Mouse (Mus musculus): Measurements from ENCODE around the gene Cdh4. TPM values are rescaled to one million over a fixed set of nuclear protein-coding genes. Genes with fewer than 3 reads are reported as not detected.

The Cdh4 gene
- total RNA-seq, 1 experiment, result 1.9 TPM

DNA sequence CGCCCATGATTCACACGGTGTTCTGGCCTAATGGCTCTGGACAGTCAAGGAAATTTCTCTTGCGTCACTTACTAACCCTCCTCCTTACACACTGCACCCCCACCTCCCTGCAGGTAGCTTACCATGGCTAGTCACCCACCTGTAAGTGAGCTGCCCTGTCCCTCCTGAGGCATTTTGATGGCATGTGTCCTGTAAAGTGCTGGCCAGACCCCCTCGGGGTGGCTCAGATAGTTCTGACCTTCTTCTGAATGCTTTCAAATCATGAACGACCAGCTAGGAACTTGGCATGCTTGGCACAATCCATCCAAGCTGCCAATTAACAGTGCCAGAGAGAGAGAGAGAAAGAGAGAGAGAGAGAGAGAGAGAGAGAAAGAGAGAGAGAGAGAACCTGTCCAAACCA, 368.9 kb downstream of the Cdh4 start:
- no peak overlapping the region for H3K9ac ChIP-seq (ENCODE audit: insufficient read depth, low read depth, low read length, poor library complexity, severe bottlenecking)
- H3K4me3 ChIP-seq (ENCODE audit: insufficient read depth in 1 of 2, low read depth in 1 of 2, low read length in 2 of 2, poor library complexity in 1 of 2, severe bottlenecking in 1 of 2), result no peak overlapping the region
- no peak for DNase-seq (ENCODE audit: low read depth, low spot score)
- H3K9me3 ChIP-seq (ENCODE audit: control insufficient read depth, insufficient read depth, low read depth, low read length), result no peaks in the 10 kb centered on the region
- in situ Hi-C loops (cut with MboI; ENCODE audit: low sequenced_read_pairs in 2 of 2, unreplicated experiment in 2 of 2), result no loop called here
- no peak overlapping the region for H3K27ac ChIP-seq (ENCODE audit: insufficient read depth, low read depth, low read length, poor library complexity, severe bottlenecking)
- no peaks in the 10 kb centered on the region for H3K4me1 ChIP-seq (ENCODE audit: control insufficient read depth in 2 of 2, insufficient read depth in 2 of 2, low read length in 2 of 2, poor library complexity in 1 of 2)
- H3K36me3 ChIP-seq (ENCODE audit: control insufficient read depth, insufficient read depth, low read length, poor library complexity, severe bottlenecking), result no peaks in the 10 kb centered on the region
- TF ChIP-seq ZC3H11A (IDR thresholded peaks at IDR 0.05; ENCODE audit: borderline replicate concordance, low read depth, low read length), result no peak
- TF ChIP-seq ZNF384 (IDR thresholded peaks at IDR 0.05; ENCODE audit: low read depth, low read length), result no peak
- TF ChIP-seq MAFK (IDR thresholded peaks at IDR 0.05; ENCODE audit: insufficient read depth, low read depth, low read length), result no peak
- no peak for TF ChIP-seq CHD2 (IDR thresholded peaks at IDR 0.05; ENCODE audit: low read depth, low read length)
- TF ChIP-seq HCFC1 (IDR thresholded peaks at IDR 0.05; ENCODE audit: borderline replicate concordance, insufficient read depth, low read length), result no peak

DNA sequence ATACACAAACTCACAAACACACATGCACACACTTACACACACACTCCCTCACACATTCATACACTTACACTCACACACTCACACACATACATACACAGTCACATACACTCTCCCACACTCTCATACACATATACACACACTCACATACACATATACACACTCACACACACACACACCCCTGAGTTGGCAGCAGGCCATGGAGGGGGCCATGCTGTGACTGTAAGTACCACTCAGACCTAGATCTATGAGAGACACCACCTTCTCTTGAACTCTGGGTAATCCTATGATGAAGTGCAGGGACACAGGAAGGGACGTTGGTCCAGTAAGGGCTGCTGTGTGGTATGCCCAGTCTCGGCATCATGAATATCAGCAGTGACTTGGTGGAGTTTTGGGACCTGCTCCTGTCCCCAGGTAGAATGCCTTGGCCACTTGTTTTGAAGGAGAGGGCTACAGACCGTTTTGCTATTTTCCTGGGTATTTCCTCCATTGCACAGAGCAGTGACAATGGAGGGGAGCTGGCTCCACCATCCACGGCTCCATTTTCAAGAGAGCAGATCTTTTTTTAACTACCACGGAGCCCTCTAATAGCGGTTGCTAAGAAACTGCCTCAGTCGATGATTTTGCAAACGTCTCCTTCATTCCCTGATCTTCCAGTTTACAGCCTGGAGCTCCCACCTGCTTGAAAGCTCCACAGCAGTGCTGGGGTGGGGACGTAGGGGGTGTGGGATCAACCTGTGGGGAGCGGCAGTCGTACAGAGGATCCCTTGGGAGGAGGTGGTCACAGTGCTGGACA, 371.0 kb downstream of the Cdh4 start:
- DNase-seq (ENCODE audit: low read depth, low spot score), result no peak
- no peak overlapping the region for H3K9ac ChIP-seq (ENCODE audit: insufficient read depth, low read depth, low read length, poor library complexity, severe bottlenecking)
- H3K36me3 ChIP-seq (ENCODE audit: control insufficient read depth, insufficient read depth, low read length, poor library complexity, severe bottlenecking), result no peaks in the 10 kb centered on the region
- in situ Hi-C loops (cut with MboI; ENCODE audit: low sequenced_read_pairs in 2 of 2, unreplicated experiment in 2 of 2), result no loop called here
- H3K4me3 ChIP-seq (ENCODE audit: insufficient read depth in 1 of 2, low read depth in 1 of 2, low read length in 2 of 2, poor library complexity in 1 of 2, severe bottlenecking in 1 of 2), result no peak overlapping the region
- TF ChIP-seq ZC3H11A (IDR thresholded peaks at IDR 0.05; ENCODE audit: borderline replicate concordance, low read depth, low read length), result no peak
- H3K9me3 ChIP-seq (ENCODE audit: control insufficient read depth, insufficient read depth, low read depth, low read length), result no peaks in the 10 kb centered on the region
- no peaks in the 10 kb centered on the region for H3K4me1 ChIP-seq (ENCODE audit: control insufficient read depth in 2 of 2, insufficient read depth in 2 of 2, low read length in 2 of 2, poor library complexity in 1 of 2)
- no peak overlapping the region for H3K27ac ChIP-seq (ENCODE audit: insufficient read depth, low read depth, low read length, poor library complexity, severe bottlenecking)

DNA sequence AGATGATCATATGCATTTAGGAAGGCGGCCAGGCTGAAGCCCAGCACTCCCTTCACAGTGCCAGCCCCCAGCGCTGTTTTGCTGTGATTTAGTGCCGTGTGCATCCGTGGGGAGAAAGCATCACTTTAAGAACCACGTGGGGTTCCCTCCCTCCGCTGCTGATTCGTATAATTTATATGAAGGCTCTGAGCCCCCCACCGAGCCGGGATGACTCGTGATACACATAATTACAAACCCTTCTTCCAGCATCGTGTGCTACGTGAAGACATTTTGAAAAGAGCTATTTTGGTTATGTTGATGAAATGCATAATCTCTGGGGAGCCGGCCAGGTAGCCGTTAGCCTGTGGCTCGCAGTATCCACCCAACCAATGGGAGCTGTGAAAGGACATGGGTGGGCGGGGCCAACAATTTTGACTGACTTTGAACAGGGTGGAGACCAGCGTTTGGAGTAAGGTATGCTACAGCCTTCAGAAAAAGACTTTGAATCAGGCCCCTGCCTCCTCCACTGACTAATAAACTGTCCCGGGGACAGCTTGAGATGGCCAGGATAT, 382.6 kb downstream of the Cdh4 start:
- Histone ChIP-seq H3K9me3 (ENCODE audit: control insufficient read depth, insufficient read depth, low read depth, low read length) (no peaks in the 10 kb centered on the region), H3K4me3 (ENCODE audit: insufficient read depth in 1 of 2, low read depth in 1 of 2, low read length in 2 of 2, poor library complexity in 1 of 2, severe bottlenecking in 1 of 2) (no peak overlapping the region), H3K9ac (ENCODE audit: insufficient read depth, low read depth, low read length, poor library complexity, severe bottlenecking) (no peak overlapping the region), H3K36me3 (ENCODE audit: control insufficient read depth, insufficient read depth, low read length, poor library complexity, severe bottlenecking) (no peaks in the 10 kb centered on the region), H3K4me1 (ENCODE audit: control insufficient read depth in 2 of 2, insufficient read depth in 2 of 2, low read length in 2 of 2, poor library complexity in 1 of 2) (no peaks in the 10 kb centered on the region), H3K27ac (ENCODE audit: insufficient read depth, low read depth, low read length, poor library complexity, severe bottlenecking) (no peak overlapping the region)
- DNase-seq (ENCODE audit: low read depth, low spot score), result peak; percentile 13
- TF ChIP-seq ZNF384 (IDR thresholded peaks at IDR 0.05; ENCODE audit: low read depth, low read length) (no peak), CHD2 (IDR thresholded peaks at IDR 0.05; ENCODE audit: low read depth, low read length) (no peak), HCFC1 (IDR thresholded peaks at IDR 0.05; ENCODE audit: borderline replicate concordance, insufficient read depth, low read length) (no peak), MAFK (IDR thresholded peaks at IDR 0.05; ENCODE audit: insufficient read depth, low read depth, low read length) (no peak), ZC3H11A (IDR thresholded peaks at IDR 0.05; ENCODE audit: borderline replicate concordance, low read depth, low read length) (no peak)
- in situ Hi-C loops (cut with MboI; ENCODE audit: low sequenced_read_pairs in 2 of 2, unreplicated experiment in 2 of 2), result no loop called here

DNA sequence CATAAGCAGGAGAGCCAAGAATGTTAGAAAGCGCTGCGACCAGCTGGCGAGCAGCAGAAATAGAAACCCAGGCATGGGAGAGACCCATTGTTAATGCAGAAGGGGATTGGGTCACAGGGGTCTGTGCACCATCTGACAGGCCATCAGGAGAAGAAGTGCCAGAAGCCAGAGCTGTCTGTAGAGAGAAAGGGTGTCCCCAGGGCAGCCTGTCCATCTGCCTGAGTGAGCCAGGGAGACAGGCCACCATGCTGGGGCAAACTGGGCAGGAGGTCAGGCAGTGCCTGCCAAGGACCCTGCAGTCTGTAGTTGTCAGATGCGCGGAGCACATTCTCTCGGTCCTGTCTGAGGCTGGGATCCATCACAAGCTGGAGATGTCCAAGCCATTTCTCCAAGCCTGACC, 386.7 kb downstream of the Cdh4 start:
- Histone ChIP-seq H3K36me3 (ENCODE audit: control insufficient read depth, insufficient read depth, low read length, poor library complexity, severe bottlenecking) (no peaks in the 10 kb centered on the region), H3K27ac (ENCODE audit: insufficient read depth, low read depth, low read length, poor library complexity, severe bottlenecking) (no peak overlapping the region), H3K4me1 (ENCODE audit: control insufficient read depth in 2 of 2, insufficient read depth in 2 of 2, low read length in 2 of 2, poor library complexity in 1 of 2) (no peaks in the 10 kb centered on the region), H3K4me3 (ENCODE audit: insufficient read depth in 1 of 2, low read depth in 1 of 2, low read length in 2 of 2, poor library complexity in 1 of 2, severe bottlenecking in 1 of 2) (no peak overlapping the region), H3K9me3 (ENCODE audit: control insufficient read depth, insufficient read depth, low read depth, low read length) (no peaks in the 10 kb centered on the region), H3K9ac (ENCODE audit: insufficient read depth, low read depth, low read length, poor library complexity, severe bottlenecking) (no peak overlapping the region)
- in situ Hi-C loops (cut with MboI; ENCODE audit: low sequenced_read_pairs in 2 of 2, unreplicated experiment in 2 of 2), result no loop called here
- no peak for DNase-seq (ENCODE audit: low read depth, low spot score)
- TF ChIP-seq ZC3H11A (IDR thresholded peaks at IDR 0.05; ENCODE audit: borderline replicate concordance, low read depth, low read length), result no peak
- TF ChIP-seq HCFC1 (IDR thresholded peaks at IDR 0.05; ENCODE audit: borderline replicate concordance, insufficient read depth, low read length), result no peak
- no peak for TF ChIP-seq ZNF384 (IDR thresholded peaks at IDR 0.05; ENCODE audit: low read depth, low read length)

DNA sequence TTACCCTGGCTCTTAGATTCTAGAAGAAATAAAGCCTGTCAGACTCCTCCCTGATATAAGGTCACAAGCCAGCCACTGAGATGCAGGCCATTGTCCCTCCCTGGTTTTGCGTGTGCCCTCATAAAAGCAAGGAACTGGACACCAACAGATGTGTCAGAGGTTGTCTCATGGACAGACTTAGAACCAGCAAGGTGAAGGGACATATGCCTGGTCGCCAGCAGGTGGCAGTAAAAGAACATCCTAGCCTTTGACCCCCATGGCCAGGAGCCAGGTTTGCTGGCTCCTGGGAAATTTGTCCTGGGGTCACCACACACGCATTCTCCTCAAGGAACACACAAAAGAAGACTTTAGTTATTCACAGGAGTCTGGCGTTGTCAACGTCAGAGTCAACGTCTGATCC, 387.7 kb downstream of the Cdh4 start:
- TF ChIP-seq ZC3H11A (IDR thresholded peaks at IDR 0.05; ENCODE audit: borderline replicate concordance, low read depth, low read length), result peak; percentile 53; the same call in 1 of the 2 replicates
- no peak for TF ChIP-seq HCFC1 (IDR thresholded peaks at IDR 0.05; ENCODE audit: borderline replicate concordance, insufficient read depth, low read length)
- no peak for TF ChIP-seq ZNF384 (IDR thresholded peaks at IDR 0.05; ENCODE audit: low read depth, low read length)
- Histone ChIP-seq H3K27ac (ENCODE audit: insufficient read depth, low read depth, low read length, poor library complexity, severe bottlenecking) (no peak overlapping the region), H3K9me3 (ENCODE audit: control insufficient read depth, insufficient read depth, low read depth, low read length) (no peaks in the 10 kb centered on the region), H3K36me3 (ENCODE audit: control insufficient read depth, insufficient read depth, low read length, poor library complexity, severe bottlenecking) (no peaks in the 10 kb centered on the region), H3K9ac (ENCODE audit: insufficient read depth, low read depth, low read length, poor library complexity, severe bottlenecking) (no peak overlapping the region), H3K4me1 (ENCODE audit: control insufficient read depth in 2 of 2, insufficient read depth in 2 of 2, low read length in 2 of 2, poor library complexity in 1 of 2) (no peaks in the 10 kb centered on the region), H3K4me3 (ENCODE audit: insufficient read depth in 1 of 2, low read depth in 1 of 2, low read length in 2 of 2, poor library complexity in 1 of 2, severe bottlenecking in 1 of 2) (no peak overlapping the region)
- peak; percentile 33 for DNase-seq (ENCODE audit: low read depth, low spot score)
- in situ Hi-C loops (cut with MboI; ENCODE audit: low sequenced_read_pairs in 2 of 2, unreplicated experiment in 2 of 2), result no loop called here
